Mouse (Mus musculus) lung, embryonic 14.5 days (tissue): ENCODE measurements around the gene Tbx10. TPM values are rescaled to one million over a fixed set of nuclear protein-coding genes. Genes with fewer than 3 reads are reported as not detected.

ENCODE experiments used
- ATAC-seq: fragments of 200-750 bp; cut with Nextera tagmentation; 2 replicates; pipeline ENCODE4 v1.8.0; 2017; ENCODE audit warnings: mild to moderate bottlenecking, moderate TSS enrichment, moderate library complexity; ENCODE audit not compliant: insufficient read depth
- DNase-seq: peaks from one replicate; pipeline ENCODE4 v3.0.0-alpha.2; 2015
- H3K27ac ChIP-seq: fragments of 300-500 bp; sonication (generic); 2 replicates; pipeline ENCODE4 v1.5.1; 2014; ENCODE audit warnings: low read depth, mild to moderate bottlenecking, moderate library complexity
- H3K27me3 ChIP-seq: fragments of 300-500 bp; sonication (generic); 2 replicates; pipeline ENCODE4 v1.6.1; 2014; ENCODE audit warnings: low read length, control low read depth; ENCODE audit not compliant: insufficient read depth
- H3K36me3 ChIP-seq: fragments of 300-500 bp; sonication (generic); 2 replicates; pipeline ENCODE4 v1.6.1; 2014; ENCODE audit warnings: control low read depth; ENCODE audit not compliant: insufficient read depth
- H3K4me1 ChIP-seq: fragments of 300-500 bp; sonication (generic); 2 replicates; pipeline ENCODE4 v1.6.1; 2014; ENCODE audit warnings: antibody characterized with exemption, control low read depth; ENCODE audit not compliant: insufficient read depth
- H3K4me2 ChIP-seq: fragments of 300-500 bp; sonication (generic); 2 replicates; pipeline ENCODE4 v1.6.1; 2014; ENCODE audit warnings: mild to moderate bottlenecking
- H3K4me3 ChIP-seq: fragments of 300-500 bp; sonication (generic); 2 replicates; pipeline ENCODE4 v1.5.1; 2014; ENCODE audit warnings: low read depth, low read length
- H3K9ac ChIP-seq: fragments of 300-500 bp; sonication (generic); 2 replicates; pipeline ENCODE4 v1.6.1; 2014
- H3K9me3 ChIP-seq: fragments of 300-500 bp; sonication (generic); 2 replicates; pipeline ENCODE4 v1.6.1; 2016; ENCODE audit warnings: low read depth, low read length, control low read depth
- CTCF ChIP-seq: IDR thresholded peaks from 2 replicates; pipeline ENCODE4 v1.5.1; 2016; ENCODE audit warnings: antibody characterized with exemption, low read depth
- WGBS: fragments of 180-500 bp; shearing (Covaris S2); extraction: QIAGEN DNeasy Blood & Tissue Kit; methylation state at CpG from one replicate; pipeline ENCODE4 v1.1.7; 2014; 5-methylcytosine and 5-hydroxymethylcytosine counted together
- polyA plus RNA-seq: library from polyadenylated mRNA; unstranded; fragments of >200 nt; fragmentation: Nextera tagmentation; extraction: Ambion mirVana; gene quantifications from 2 replicates; pipeline ENCODE4 v1.2.1, GENCODE M21; 2014

Tbx10 gene
- polyA plus RNA-seq, 1 experiment from 2014 or later: not detected

DNA sequence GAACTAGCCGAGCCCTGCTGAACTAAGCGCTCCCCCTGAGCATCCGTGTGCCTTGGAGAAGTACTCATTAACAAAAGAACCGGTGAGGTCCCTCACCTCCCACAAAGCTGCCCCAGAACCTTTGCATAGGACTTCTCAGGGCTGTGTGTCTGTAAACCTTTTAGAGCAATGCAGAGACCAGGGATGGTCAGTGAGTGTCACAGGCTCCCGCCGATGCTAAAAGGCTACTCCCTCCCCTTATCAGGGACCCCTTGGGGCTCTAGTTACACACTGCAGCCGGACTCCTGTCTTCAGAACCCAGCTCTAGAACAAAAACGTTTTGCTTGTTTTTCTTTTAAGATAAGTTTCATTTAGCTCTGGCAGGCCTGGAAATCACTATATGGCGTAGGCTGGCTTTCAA lies 20.5 kb downstream of the Tbx10 start:
- DNase-seq (peak; percentile 23), ATAC-seq (no peak)
- no peak for TF ChIP-seq CTCF
- H3K4me1 ChIP-seq: no peaks in the 10 kb centered on the region
- peak overlapping the region; percentile 58 for H3K4me2 ChIP-seq
- peak overlapping the region; percentile 27 for H3K9ac ChIP-seq
- H3K9me3 ChIP-seq: no peaks in the 10 kb centered on the region
- no peak overlapping the region for H3K27ac ChIP-seq
- H3K4me3 ChIP-seq: peak overlapping the region; percentile 88
- 8% methylated on average over 9 of the region's 9 CpGs for WGBS
- peaks cover 27% of the 10 kb centered on the region for H3K36me3 ChIP-seq
- H3K27me3 ChIP-seq: no peaks in the 10 kb centered on the region

DNA sequence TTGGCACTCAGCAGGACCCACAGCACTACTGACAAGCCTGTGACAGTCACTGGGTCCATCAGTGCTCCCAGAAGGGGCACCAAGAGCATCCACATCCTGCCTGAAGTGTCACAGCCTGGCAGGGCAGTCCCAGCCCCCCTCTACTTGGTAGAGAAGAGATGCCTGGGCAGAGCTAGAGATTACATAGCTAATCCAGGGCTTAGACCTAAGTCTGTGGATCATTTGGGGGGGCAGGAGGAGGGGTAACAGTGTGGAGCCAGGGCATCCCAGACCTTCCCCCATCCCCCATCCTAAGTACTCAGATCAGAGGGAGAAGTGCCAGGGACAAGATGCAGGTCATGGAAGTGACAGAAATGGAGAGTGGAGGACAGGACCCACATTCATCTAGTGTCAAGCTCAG lies 22.2 kb downstream of the Tbx10 start:
- Histone ChIP-seq H3K9me3 (no peaks in the 10 kb centered on the region), H3K27me3 (no peaks in the 10 kb centered on the region), H3K27ac (no peak overlapping the region), H3K9ac (no peak overlapping the region), H3K4me2 (no peak overlapping the region), H3K36me3 (peaks cover 10% of the 10 kb centered on the region), H3K4me1 (no peaks in the 10 kb centered on the region), H3K4me3 (no peak overlapping the region)
- ATAC-seq (no peak), DNase-seq (no peak)
- TF ChIP-seq CTCF: no peak

DNA sequence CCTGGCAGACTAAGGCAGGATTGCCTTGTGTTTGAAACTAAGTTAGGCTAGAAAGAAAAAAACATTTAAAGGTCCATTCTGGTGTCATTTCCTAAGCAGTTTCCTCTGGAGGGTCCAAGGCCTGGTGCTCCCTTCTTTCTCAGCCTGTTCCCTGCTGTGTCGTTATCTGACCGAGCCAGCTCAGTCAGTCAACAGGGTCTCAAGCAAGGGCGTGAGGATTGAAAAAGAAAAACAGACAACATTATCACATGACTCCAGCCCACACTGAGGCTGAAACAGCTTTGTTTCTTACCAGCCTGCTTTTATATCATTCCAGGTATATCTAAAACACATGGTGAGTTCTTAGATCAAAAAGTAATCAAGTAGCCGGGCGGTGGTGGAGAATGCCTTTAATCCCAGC lies 23.1 kb downstream of the Tbx10 start:
- H3K4me3 ChIP-seq: no peak overlapping the region
- whole genome bisulfite sequencing: 54% methylated on average over 5 of the region's 5 CpGs
- H3K27me3 ChIP-seq: no peaks in the 10 kb centered on the region
- no peak overlapping the region for H3K4me2 ChIP-seq
- TF ChIP-seq CTCF: no peak
- no peak overlapping the region for H3K27ac ChIP-seq
- DNase-seq: no peak
- H3K9ac ChIP-seq: no peak overlapping the region
- ATAC-seq: no peak
- peaks cover 4% of the 10 kb centered on the region; the same call in 1 of the 2 replicates for H3K36me3 ChIP-seq
- no peaks in the 10 kb centered on the region for H3K9me3 ChIP-seq
- no peaks in the 10 kb centered on the region for H3K4me1 ChIP-seq

DNA sequence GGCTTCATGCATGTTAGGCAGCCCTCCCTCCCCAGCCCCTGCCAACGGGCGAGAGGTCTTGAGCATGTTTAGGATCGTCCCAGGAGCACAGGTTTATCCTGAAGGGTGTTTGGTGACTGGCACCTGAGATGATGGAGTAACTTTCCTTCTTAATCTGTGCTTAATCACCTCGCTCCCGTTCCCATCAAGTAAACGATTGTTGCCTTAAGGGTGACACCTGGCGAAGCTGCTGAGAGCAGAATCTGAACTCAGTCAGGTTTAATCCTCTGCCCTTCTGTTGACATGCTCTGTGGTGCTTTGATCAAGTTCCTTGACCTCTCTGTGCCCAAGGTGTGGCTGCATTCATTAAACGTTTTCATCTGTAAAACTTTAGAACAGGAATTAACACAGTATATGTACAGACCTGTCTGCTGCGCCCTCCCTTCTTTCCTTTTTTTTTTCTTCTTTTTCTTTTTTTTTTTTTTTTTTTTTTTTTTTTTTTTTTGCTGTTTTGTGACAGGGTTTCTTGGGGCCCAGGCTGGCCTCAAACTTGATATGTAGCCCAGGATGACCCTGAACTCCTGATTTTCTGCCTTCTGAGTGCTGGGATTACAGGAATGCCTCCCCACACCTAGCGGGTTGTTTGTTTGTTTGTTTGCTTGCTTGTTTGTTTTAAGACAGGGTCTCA lies 25.5 kb downstream of the Tbx10 start:
- no peak for TF ChIP-seq CTCF
- H3K4me1 ChIP-seq: no peaks in the 10 kb centered on the region
- no peak overlapping the region for H3K4me2 ChIP-seq
- H3K9me3 ChIP-seq: no peaks in the 10 kb centered on the region
- no peaks in the 10 kb centered on the region for H3K27me3 ChIP-seq
- DNase-seq (no peak), ATAC-seq (no peak)
- WGBS: 34% methylated on average over 10 of the region's 10 CpGs
- H3K36me3 ChIP-seq: no peaks in the 10 kb centered on the region
- no peak overlapping the region for H3K9ac ChIP-seq
- H3K4me3 ChIP-seq: no peak overlapping the region
- H3K27ac ChIP-seq: no peak overlapping the region

DNA sequence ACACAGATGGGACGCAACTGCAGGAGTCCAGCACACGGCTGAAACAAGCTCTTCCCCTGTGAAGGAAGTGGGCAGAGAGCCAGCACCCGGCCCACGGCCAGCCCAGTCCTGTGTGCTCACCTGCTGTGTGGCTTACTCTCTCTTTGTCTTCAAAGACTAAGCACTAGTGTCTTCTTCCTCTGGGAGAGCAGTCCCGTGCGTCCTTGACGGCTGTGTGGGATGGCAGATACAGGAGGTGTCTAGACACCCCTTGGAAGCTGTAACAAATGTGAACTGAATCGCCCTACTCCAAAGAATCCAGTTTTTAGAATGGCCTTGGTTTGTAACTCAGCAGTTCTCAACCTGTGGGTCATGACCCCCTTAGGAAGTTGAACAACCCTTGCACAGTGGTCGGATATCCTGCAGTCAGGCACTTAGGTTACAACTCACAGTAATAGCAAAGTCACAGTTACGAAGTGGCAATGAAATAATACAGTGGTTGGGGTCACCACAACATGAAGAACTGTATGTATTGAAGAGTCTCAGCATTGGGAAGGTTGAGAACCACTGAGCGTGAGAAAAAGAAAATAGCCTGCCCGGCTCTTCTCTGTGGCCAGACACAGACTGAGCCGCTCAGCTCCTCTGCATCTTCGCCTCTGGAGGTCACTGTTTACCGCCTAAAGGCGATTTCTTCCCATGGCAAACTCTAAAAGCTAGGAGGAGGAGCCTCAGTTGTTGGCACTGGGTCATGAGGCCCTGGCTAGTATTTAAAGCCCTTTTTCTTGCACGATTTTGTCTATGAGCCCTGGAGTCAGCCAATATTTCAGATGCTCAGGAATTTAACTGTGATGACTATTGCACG lies 26.4 kb downstream of the Tbx10 start:
- H3K4me2 ChIP-seq: no peak overlapping the region
- H3K27ac ChIP-seq: 0 out of 2 replicates have a peak overlapping the region, but pooled peaks have one; percentile 21
- H3K4me1 ChIP-seq: no peaks in the 10 kb centered on the region
- peak; percentile 81 for TF ChIP-seq CTCF
- no peaks in the 10 kb centered on the region for H3K9me3 ChIP-seq
- no peaks in the 10 kb centered on the region for H3K27me3 ChIP-seq
- 23% methylated on average over 18 of the region's 18 CpGs for WGBS
- H3K4me3 ChIP-seq: no peak overlapping the region
- DNase-seq (peak; percentile 96), ATAC-seq (peak; percentile 89)
- H3K36me3 ChIP-seq: no peaks in the 10 kb centered on the region
- H3K9ac ChIP-seq: no peak overlapping the region

DNA sequence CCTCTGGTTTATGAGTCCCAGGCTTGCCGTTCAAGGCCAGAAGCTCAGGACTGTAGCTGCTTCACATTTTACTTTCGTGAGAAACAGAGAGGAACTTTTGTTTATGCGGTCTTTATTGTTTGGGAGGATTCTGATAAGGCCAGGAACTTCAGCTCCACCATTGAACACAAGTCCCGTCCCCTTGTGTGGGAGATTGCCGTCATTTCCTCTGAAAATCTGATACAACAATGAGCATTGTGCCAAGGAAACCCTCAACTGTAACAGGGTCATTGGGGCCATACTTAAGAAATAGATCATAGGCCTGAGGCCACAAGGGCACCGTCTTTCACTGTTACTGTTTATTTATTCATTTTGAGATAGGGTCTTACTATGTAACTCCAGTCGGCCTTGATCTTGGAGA lies 30.6 kb downstream of the Tbx10 start:
- H3K4me1 ChIP-seq: no peaks in the 10 kb centered on the region
- H3K4me2 ChIP-seq: no peak overlapping the region
- DNase-seq (no peak), ATAC-seq (no peak)
- no peaks in the 10 kb centered on the region for H3K9me3 ChIP-seq
- H3K4me3 ChIP-seq: no peak overlapping the region
- H3K27ac ChIP-seq: no peak overlapping the region
- TF ChIP-seq CTCF: no peak
- no peak overlapping the region for H3K9ac ChIP-seq
- no peaks in the 10 kb centered on the region for H3K27me3 ChIP-seq
- 55% methylated on average over 7 of the region's 7 CpGs for WGBS
- no peaks in the 10 kb centered on the region for H3K36me3 ChIP-seq

DNA sequence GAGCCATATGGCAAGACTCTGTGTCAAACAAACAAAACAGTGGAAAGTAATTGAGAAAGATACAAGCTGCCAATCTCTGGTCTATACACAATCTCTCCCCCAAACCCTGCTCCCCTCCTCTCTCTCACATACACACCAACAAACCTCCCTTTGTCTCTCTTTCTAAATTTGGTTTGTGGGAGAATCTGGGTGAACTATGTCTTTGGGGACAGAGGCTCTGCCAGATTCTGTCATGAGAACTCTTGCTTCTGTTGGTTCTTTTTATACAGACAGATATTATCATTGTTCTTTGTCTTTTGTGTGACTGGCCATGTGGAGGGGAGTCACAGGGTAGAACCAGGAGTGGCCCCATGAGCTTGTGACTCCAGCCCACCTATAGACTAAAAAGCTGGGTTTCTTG lies 35.0 kb downstream of the Tbx10 start:
- no peak overlapping the region for H3K4me3 ChIP-seq
- H3K4me2 ChIP-seq: no peak overlapping the region
- no peaks in the 10 kb centered on the region for H3K27me3 ChIP-seq
- ATAC-seq (no peak), DNase-seq (no peak)
- H3K9me3 ChIP-seq: no peaks in the 10 kb centered on the region
- no peaks in the 10 kb centered on the region for H3K36me3 ChIP-seq
- no peaks in the 10 kb centered on the region for H3K4me1 ChIP-seq
- TF ChIP-seq CTCF: no peak
- no peak overlapping the region for H3K27ac ChIP-seq
- H3K9ac ChIP-seq: no peak overlapping the region
